Mouse (Mus musculus): Measurements from ENCODE around the gene Elf2. TPM values are rescaled to one million over a fixed set of nuclear protein-coding genes. Genes with fewer than 3 reads are reported as not detected.

The Elf2 gene
- total RNA-seq, 1 experiment from 2014 or later, result 175 TPM

DNA sequence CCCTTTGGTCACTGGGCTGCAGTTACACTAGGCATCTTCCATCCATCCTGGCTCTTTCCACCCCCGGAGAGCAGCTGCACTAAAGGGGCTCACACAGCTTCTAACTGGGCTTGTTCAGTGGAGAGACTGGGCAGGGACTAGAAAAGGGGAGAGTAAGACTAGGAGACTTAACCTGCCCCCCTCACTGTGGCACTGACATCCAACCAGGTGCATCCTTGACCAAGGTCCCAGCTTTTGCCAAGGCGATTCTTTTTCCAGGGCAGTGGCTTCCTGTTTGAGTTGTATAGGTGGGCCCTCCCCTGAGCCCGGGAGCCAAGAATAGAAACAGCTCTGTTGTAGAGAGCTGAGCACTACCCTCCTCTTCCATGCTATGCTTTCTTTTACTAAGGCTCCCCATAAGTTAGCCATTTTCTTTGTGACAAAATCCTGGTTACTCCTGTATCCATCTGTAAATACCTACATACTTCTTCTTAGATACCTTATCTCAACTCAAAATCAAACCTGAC lies 37.4 kb downstream of the Elf2 start:
- no peak for ATAC-seq (ENCODE audit: extremely low read depth, insufficient number of reproducible peaks, low FRiP score, poor library complexity, severe bottlenecking)

DNA sequence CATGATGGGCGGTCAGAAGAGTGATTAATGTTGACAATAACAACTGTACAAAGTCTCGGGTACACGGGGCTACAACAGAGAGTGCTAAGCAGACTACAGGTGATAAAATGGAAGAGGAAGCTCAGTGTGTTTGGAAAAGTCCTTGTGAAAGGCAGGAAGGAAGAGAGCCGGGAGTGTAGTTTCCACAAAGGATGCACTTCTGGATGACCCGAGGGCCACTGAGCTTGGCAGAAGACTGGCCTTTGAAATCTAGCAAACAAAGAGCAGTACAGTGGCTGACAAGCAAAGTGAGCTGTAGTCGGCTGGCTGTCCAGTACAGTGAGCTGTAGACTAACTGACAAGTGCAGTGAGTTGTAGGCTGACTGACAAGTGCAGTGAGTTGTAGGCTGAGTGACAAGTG lies 38.9 kb downstream of the Elf2 start:
- no peak for ATAC-seq (ENCODE audit: extremely low read depth, insufficient number of reproducible peaks, low FRiP score, poor library complexity, severe bottlenecking)

DNA sequence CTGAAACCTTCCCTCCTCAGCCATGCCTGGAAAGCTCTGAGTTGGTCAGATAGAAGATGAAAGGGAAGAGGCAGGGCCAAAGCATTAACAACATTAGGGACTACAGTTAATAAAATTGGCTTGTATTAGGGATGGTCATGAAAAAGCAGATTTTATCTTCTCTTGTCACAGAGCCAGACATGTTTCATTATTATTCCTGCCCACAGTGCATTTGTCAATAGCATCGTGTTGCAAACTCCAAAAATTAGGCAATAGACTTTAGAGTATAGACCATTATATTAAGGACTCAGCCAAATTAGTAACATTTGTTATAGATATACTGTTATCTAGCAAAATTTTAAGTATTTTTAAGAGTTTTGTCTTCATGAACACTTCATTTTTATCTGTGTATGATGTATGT lies 43.7 kb downstream of the Elf2 start:
- ATAC-seq (ENCODE audit: extremely low read depth, insufficient number of reproducible peaks, low FRiP score, poor library complexity, severe bottlenecking), result no peak

DNA sequence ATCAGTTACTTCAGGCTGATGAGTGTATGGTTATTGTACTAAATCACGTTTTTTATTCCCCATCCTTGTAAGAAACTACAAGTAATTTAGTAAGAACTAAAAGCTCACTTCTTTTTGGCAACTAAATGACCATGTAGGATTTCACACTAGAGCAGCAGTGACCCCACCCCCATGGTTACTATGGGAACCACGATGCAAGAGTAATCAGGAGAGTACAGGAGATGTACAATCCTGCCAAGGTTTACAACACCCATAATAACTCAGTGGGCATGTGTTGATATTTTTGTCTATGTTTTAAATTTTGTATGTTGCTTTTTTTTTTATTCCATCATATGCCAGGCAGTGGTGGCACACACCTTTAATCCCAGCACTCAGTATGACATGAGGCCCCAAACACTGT lies 45.2 kb downstream of the Elf2 start:
- no peak for ATAC-seq (ENCODE audit: extremely low read depth, insufficient number of reproducible peaks, low FRiP score, poor library complexity, severe bottlenecking)

DNA sequence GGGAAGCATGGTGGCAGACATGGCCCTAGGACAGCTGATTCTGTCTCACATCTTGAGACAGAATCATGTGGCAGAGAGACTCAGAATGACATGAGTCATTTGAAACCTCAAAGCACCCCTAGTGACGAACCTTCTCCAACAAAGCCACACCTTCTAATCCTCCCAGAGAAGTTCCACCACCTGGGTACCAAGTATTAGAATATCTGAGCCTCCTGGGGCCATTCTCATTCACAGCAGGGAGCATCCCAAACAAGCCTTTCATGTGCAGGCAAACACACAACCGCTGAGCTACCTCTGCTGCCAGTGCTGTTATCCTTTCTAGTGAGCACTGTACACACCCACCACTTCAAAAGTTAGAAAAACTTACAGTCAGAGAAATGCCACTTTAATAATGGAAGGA lies 46.2 kb downstream of the Elf2 start:
- ATAC-seq (ENCODE audit: extremely low read depth, insufficient number of reproducible peaks, low FRiP score, poor library complexity, severe bottlenecking), result no peak

DNA sequence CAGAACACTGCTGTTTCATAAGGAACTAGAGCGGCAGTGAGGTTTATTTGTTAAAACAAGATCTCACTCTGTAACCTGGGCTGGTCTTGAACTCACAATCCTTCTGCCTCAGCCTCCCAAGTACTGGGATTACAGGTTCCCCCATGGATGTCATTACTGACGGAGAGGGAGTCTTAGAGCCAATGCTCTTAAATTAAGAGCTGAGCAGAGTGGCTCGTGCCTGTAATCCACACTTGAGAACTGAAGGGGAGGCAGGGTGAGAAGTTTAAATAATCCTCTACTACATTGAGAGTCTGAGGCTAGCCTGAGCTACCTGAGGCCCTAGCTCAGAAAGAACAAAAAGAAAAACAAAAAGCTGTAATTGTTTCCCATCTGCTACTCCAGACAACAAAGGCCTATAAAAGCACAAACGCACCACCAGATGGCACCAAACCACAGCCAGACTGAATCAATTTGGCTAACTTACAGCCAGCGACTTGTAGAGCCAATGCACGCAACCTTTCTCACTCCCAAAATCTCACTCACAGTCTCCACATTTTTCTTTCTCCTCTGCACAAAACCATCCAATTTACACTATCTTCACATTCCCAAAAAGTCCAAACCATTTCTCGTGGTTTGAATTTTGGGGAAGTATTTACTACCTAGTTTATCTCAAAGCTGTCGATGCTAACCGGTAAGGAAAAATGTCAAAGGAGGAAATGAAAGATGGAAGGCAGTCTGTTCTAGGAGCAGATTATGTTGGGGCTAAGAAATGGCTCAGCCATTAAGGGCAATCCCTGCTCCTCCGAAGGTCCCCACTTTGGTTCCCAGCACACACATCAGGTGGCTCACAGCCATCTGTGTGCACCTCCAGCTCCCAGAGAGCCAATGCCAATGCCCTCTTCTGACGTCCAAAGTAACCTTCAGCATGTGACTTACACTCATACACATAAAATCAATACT lies 51.3 kb downstream of the Elf2 start:
- peak; percentile 85 for ATAC-seq (ENCODE audit: extremely low read depth, insufficient number of reproducible peaks, low FRiP score, poor library complexity, severe bottlenecking)

DNA sequence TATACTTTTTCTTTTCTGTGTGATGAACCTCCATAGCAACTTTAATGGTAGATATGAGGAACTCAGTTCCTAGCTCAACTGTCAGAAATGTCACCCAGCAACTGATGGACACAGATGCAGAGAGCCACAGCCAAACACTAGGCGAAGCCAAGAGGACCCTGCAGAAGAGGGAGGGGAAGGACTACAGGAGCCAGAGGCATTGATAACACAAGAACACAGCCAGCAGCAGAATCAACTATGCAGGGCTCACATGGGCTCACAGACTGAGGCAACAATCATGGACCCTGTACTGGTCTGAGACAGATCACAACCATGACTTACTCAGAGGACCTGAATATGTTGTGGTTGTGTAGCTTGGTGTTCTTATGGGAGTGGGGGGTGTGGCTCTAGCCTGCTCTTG lies 56.1 kb downstream of the Elf2 start:
- ATAC-seq (ENCODE audit: extremely low read depth, insufficient number of reproducible peaks, low FRiP score, poor library complexity, severe bottlenecking), result no peak

DNA sequence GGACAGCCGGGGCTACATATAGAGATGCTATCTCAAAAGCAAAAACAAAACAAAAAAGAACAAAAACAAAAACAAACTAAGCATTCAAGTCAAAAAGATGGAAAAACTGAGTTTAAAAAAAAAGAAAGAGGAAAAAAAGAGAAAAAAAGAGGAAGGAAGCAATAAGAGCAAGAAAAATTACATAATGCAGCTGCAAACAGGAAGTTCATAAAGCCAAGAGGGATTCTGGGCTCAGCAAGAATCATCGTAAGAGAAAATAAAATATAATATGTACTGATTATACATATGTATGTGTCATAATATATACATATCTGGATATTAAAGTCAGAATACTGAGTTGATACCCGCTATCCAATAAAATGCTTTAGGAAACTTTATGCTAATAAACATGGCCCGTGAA lies 58.7 kb downstream of the Elf2 start:
- no peak for ATAC-seq (ENCODE audit: extremely low read depth, insufficient number of reproducible peaks, low FRiP score, poor library complexity, severe bottlenecking)

DNA sequence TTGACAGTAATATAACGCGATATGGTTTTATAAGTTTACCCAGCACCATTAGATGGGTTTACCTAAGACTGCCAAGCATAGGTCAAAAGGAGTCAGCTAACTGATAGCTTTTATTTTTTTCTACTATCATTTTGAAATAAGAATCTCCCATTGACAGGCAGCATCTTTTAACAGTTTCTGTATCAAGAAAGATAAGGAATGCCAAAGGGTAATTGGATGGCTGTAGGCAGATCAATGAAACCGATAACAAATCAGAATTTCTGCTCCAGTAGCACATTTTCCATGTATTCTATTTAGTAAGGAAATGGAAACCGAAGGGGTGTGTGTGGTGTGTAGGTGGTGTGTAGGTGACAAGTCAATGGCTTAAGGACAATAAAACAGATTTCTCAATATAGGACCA lies 62.0 kb downstream of the Elf2 start:
- no peak for ATAC-seq (ENCODE audit: extremely low read depth, insufficient number of reproducible peaks, low FRiP score, poor library complexity, severe bottlenecking)

DNA sequence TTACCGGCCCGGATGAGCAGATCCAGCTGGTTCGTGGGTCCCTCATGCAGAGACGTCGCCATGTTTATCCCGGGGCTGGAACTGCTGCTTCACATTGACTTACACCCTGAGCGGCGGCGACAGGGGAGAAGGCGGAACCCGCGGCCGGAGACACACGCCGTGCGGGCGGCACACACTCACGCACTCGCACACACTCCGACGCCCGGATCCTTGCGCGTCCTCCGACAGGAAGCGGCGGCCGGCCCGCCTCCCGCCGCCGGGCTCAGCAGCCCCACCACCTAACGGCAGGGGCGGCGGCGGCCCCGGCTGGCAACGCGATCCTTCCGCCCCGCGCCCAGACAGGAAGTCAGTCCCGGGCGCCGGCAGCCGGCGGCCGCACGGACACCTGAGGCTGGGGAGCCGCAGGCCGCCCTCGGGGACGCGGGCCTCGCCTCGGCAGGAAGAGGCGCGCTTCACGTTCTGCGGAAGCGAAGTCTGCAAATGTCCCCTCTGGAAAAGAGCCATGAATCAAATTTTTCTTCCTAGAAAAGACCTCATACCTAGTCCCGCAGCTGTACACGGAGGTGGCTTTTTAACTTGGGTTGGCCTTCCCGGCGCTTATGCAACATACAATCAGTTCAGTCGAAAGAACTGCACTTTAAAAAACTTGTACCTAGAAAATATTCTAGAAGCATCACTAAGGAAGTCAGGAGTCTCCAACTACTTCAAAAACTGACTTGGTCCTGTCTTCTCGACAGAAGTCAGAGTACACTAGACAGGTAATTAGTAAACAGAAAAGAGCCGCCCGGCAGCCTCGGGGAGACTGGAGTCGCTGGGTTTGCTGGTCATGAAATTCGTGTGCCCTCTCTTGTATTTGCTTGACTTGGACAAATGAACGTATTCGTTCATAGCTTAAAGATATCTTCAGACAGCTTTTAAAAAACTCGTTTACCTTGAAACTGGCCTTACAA lies 63.0 kb downstream of the Elf2 start:
- ATAC-seq (ENCODE audit: extremely low read depth, insufficient number of reproducible peaks, low FRiP score, poor library complexity, severe bottlenecking), result peak; percentile 55

DNA sequence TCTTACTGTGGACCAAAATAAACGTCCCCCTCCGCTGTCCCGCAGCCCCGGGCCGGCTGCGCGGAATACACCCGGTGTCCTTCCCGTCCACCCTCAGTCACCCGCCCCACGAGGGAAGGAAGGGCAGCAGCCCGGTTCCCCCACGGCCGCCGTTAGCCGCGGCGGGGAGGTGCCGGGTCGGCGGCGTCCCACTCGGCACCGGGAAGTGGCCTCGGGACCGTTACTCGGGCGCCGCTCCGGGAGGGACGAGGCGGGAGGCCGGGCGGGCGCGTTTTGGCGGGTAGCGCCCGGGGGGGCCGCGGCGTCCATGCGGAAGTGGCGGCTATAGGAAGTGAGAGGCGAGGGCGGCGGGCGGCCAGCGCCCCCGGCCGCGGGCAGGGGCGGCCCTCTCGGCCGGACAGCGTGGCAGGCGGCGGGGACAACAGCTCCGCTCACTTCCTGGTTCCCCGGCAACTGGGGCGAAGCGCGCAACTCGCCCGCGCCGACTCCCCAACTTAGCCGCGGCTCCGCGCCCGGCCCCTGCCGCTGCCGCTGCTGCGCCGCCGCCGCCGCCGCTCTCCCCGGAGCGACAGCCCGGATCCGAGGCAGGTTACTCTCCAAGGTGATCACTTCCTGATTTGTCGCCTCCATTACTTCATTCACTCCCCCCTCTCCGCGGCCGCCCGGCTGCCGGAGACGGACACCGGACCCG lies 63.9 kb downstream of the Elf2 start:
- ATAC-seq (ENCODE audit: extremely low read depth, insufficient number of reproducible peaks, low FRiP score, poor library complexity, severe bottlenecking), result no peak

DNA sequence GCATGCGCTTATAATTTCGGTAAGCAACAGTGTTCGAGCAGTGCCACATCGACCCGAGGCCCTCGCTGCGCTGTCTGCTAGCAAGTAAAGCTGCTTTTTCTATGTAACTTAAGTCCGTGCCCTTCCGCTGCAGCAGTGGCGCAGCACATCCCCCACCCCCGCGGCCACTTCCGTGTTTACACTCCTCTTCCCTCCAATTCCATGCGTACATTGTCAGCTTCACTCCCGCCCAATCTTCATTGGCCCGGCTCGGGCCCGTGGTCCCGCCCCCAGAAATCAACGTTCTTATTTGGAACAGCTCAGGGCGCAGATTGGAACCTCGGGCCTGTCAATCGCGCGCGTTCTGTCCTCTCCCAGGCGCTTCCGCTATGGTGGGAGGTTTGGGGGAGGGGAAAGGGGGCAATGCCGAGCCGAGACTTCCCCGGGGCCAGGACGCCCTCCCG lies 64.5 kb downstream of the Elf2 start:
- ATAC-seq (ENCODE audit: extremely low read depth, insufficient number of reproducible peaks, low FRiP score, poor library complexity, severe bottlenecking), result peak; percentile 89

DNA sequence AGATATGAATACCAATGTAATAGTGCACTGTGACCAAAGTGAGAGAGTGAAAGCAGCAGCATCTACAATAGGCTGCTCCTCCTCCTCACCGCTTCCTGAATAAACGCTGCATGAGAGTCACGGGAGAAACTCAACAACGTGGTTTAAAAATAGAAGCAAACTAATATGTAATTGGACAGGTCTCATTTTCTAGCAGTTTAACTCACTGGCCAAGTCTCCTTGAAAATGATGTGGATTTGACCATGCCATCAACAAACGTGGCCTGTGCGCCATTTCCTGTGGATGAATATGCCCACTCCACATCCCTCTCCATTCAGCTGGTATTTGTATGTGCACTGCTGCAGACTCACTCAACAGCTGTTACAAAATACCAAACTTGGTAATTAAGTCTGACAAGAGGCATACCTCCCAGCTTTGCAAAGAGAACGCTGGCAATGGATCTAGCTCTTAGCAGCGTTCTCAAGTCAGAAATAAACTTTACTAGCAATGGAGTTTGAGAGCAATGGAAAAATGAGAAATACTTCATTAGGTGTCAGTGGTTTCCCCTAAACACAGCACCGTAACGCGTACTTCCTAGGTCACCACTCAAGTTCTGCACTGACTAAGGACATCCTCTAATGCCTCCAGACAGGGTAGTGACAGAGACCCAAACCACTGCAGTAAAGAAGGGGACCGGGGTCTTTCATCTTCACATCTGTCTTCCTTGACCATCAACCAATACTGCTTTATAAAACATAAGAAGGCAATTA lies 70.2 kb downstream of the Elf2 start:
- ATAC-seq (ENCODE audit: extremely low read depth, insufficient number of reproducible peaks, low FRiP score, poor library complexity, severe bottlenecking), result peak; percentile 56

DNA sequence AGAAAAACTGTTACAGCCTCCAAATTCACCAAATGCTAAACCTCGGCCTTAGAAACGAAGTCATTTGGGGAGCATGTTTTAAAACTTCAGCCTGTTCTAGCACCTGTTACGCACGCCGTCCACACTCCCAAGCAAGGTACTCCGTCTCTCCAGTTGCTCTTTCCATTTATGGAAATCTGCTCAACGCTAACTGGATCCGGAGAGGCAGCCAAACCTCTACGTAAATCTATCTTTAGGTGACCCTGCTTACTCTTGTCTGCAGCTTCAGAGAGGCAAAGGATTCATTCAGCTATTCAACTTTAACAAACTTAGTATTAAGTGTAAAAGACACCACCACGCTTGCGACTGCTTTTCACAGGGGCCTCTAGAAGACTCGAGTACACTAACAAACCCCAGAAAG lies 72.0 kb downstream of the Elf2 start:
- no peak for ATAC-seq (ENCODE audit: extremely low read depth, insufficient number of reproducible peaks, low FRiP score, poor library complexity, severe bottlenecking)

DNA sequence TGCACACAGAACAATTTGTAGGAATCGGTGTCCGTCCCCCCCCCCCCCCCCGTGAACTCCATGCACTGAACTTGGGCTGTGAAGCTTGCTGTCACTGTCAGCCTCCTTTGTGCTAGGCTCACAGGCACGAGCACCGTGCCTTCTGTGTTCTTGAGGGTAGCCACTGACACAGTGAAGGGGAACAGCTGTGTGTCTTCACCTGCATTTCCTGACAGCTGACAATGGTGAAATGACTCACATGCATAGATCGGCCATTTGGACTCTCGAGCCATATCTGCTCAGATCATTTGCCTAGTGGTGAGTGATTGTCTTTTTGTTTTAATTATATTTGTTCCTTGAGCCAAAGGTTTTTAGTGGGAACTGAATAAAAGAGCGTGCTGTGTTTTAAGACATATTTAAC lies 77.5 kb downstream of the Elf2 start:
- ATAC-seq (ENCODE audit: extremely low read depth, insufficient number of reproducible peaks, low FRiP score, poor library complexity, severe bottlenecking), result no peak

DNA sequence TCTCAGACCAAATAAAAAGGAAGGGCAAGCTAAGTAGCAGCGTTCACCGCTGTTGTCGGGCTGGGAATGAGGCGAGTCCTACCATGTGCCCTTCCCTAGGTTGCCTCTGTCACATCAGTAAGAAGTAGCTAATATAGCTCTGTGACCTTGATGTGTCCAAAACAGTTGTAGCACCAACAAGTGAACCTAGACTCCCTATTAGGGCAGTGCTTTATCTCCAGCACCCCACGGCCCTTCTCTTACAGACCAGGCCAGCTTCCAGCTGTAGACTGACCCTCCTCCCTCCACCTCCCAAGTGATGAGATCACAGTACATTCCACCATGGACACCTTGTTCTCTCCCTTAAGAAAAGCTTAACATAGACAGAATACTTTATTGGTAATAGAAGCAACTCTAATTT lies 82.4 kb downstream of the Elf2 start:
- no peak for ATAC-seq (ENCODE audit: extremely low read depth, insufficient number of reproducible peaks, low FRiP score, poor library complexity, severe bottlenecking)

DNA sequence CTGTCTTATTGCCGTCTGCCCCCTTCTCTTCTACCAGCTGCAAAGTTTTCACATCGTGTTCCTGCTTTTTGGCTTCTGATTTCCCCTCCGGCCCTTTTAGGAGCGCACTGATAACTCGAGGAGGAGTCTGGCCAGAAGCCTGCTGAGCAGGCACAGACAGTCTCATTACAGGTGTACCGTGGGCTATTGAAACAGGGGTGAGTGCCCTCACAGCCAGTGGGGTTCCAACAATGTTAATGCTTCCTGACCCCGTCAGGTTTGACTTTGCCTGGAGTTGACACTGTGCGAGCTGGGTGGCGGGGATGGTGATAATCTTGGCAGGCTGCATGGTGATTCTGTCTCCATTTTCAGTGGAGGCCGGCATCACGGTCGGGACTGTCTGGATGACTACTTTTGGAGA lies 84.0 kb downstream of the Elf2 start:
- no peak for ATAC-seq (ENCODE audit: extremely low read depth, insufficient number of reproducible peaks, low FRiP score, poor library complexity, severe bottlenecking)

DNA sequence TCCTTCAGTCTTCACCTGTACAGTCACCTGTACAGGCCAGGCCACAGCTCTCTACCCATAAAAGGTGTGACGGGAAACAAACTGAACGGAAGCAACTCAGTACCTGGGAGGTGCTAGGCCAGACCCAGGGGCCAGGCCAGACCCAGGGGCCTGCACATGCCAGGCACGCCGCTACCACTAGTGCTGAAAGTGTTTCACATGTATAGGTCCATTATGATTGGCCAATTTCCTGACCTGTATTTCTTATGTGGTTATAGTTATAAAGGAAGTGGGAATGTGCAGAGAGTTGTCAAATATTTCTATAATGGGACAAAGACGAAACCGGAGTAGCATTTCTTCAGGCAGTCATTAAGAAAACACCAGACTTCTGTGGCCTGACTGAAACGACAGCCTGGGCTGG lies 85.7 kb downstream of the Elf2 start:
- no peak for ATAC-seq (ENCODE audit: extremely low read depth, insufficient number of reproducible peaks, low FRiP score, poor library complexity, severe bottlenecking)

Data from neutrophil, adult 5-6 weeks (primary cell).